Mouse (Mus musculus): ENCODE measurements around the gene Cgnl1.

Cgnl1 gene

GRCm38 (mm10) chr9:71766902-71767301 lies 4.5 kb downstream of the Cgnl1 start:
- DNase-seq (ENCODE audit: low read depth, low spot score), result no peak

GRCm38 (mm10) chr9:71766306-71766705 lies 5.1 kb downstream of the Cgnl1 start:
- DNase-seq (ENCODE audit: low read depth, low spot score), result no peak

GRCm38 (mm10) chr9:71764551-71764950 lies 6.9 kb downstream of the Cgnl1 start:
- no peak for DNase-seq (ENCODE audit: low read depth, low spot score)

- no peak for DNase-seq (ENCODE audit: low read depth, low spot score)
These were observed 8.1 kb downstream of the Cgnl1 start for GRCm38 (mm10) chr9:71763273-71763672.

GRCm38 (mm10) chr9:71761663-71762062 lies 9.7 kb downstream of the Cgnl1 start:
- DNase-seq (ENCODE audit: low read depth, low spot score), result no peak

- DNase-seq (ENCODE audit: low read depth, low spot score), result no peak
These were observed 10.8 kb downstream of the Cgnl1 start for GRCm38 (mm10) chr9:71760518-71761141.

GRCm38 (mm10) chr9:71759893-71760292 lies 11.5 kb downstream of the Cgnl1 start:
- no peak for DNase-seq (ENCODE audit: low read depth, low spot score)

GRCm38 (mm10) chr9:71757386-71757785 lies 14.0 kb downstream of the Cgnl1 start:
- peak; percentile 39 for DNase-seq (ENCODE audit: low read depth, low spot score)

- no peak for DNase-seq (ENCODE audit: low read depth, low spot score)
These were observed 14.5 kb downstream of the Cgnl1 start for GRCm38 (mm10) chr9:71756916-71757315.

- no peak for DNase-seq (ENCODE audit: low read depth, low spot score)
These were observed 17.4 kb downstream of the Cgnl1 start for GRCm38 (mm10) chr9:71753981-71754380.

- DNase-seq (ENCODE audit: low read depth, low spot score), result peak; percentile 29
These were observed 17.9 kb downstream of the Cgnl1 start for GRCm38 (mm10) chr9:71753529-71753928.

- no peak for DNase-seq (ENCODE audit: low read depth, low spot score)
These were observed 18.3 kb downstream of the Cgnl1 start for GRCm38 (mm10) chr9:71753117-71753516.

GRCm38 (mm10) chr9:71750015-71750672 lies 21.3 kb downstream of the Cgnl1 start:
- no peak for DNase-seq (ENCODE audit: low read depth, low spot score)

GRCm38 (mm10) chr9:71746405-71746804 lies 25.0 kb downstream of the Cgnl1 start:
- DNase-seq (ENCODE audit: low read depth, low spot score), result no peak

- no peak for DNase-seq (ENCODE audit: low read depth, low spot score)
These were observed 33.1 kb downstream of the Cgnl1 start for GRCm38 (mm10) chr9:71738081-71738930.

- no peak for DNase-seq (ENCODE audit: low read depth, low spot score)
These were observed 34.0 kb downstream of the Cgnl1 start for GRCm38 (mm10) chr9:71737257-71738023.

GRCm38 (mm10) chr9:71735886-71736285 lies 35.5 kb downstream of the Cgnl1 start:
- no peak for DNase-seq (ENCODE audit: low read depth, low spot score)

GRCm38 (mm10) chr9:71733559-71733958 lies 37.8 kb downstream of the Cgnl1 start:
- no peak for DNase-seq (ENCODE audit: low read depth, low spot score)

- DNase-seq (ENCODE audit: low read depth, low spot score), result no peak
These were observed 42.5 kb downstream of the Cgnl1 start for GRCm38 (mm10) chr9:71728822-71729311.

GRCm38 (mm10) chr9:71727233-71727632 lies 44.2 kb downstream of the Cgnl1 start:
- no peak for DNase-seq (ENCODE audit: low read depth, low spot score)

- DNase-seq (ENCODE audit: low read depth, low spot score), result peak; percentile 69
These were observed 45.3 kb downstream of the Cgnl1 start for GRCm38 (mm10) chr9:71726121-71726520.

GRCm38 (mm10) chr9:71722366-71722765 lies 49.0 kb downstream of the Cgnl1 start:
- DNase-seq (ENCODE audit: low read depth, low spot score), result no peak
